11 mouse cellular contexts compared by ENCODE assay signal in the genomic region with DNA sequence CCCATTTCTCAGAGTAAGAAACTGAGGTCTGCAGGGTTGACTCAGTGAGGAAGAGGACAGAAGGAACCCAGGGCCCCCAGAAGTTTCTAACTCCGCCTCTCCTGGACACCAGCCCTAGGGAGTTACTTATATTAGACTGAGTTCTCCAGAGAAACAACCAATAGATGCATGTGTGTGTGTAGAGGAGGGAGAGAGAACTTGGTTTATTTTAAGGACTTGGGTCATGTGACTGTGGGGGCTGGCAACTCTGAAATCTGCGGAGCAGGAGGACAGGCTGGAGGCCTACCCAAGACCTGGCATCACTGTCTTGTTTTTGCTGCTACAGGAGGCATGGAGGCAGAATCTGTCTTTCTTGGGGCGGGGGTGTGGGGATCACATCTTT. TPM values are rescaled to one million over a fixed set of nuclear protein-coding genes. Genes with fewer than 3 reads are reported as not detected.
DNase-seq lines count a peak whose midpoint lies in the region; ATAC-seq and TF ChIP-seq lines count a peak whose summit lies in the region.
"Had no signal": no experiment of that assay in that cellular context is flagged by ENCODE, and none has a peak within 500 bp of the region (broad histone marks: within the 10 kb centered on the region; RNA-seq: fewer than 3 reads in every experiment).

No protein-coding gene starts in this region.

- intact Hi-C loops in heart, postnatal 25 days (cut with DNase I), result no loop called here

- WGBS in kidney, adult 2 months, result 70% methylated on average over 3 of the region's 3 CpGs

- no peak overlapping the region for H3K4me3 ChIP-seq in brown adipose tissue, adult 24 weeks (ENCODE audit: insufficient read depth, low read depth, low read length)
- H3K4me3 ChIP-seq in kidney, adult 2 months (ENCODE audit: insufficient read depth, low read depth, low read length), result no peak overlapping the region
- H3K4me3 ChIP-seq: midbrain, embryonic 12.5 days had no signal

- TF ChIP-seq POLR2A in kidney, adult 2 months (IDR thresholded peaks at IDR 0.05; ENCODE audit: low read depth, low read length), result no peak

- peak; percentile 97 for DNase-seq in heart, adult 11 months
- no peak for DNase-seq in heart, postnatal 25 days (ENCODE audit: low spot score)
- peak; percentile 61 for DNase-seq in kidney, adult 2 months
- peak; percentile 34 for DNase-seq in lung, postnatal 36 days
- DNase-seq in spleen, postnatal 4 days (ENCODE audit: low spot score in 2 of 2), result no peak
- DNase-seq: retina, postnatal 1 day had no signal

- H3K4me1 ChIP-seq in brown adipose tissue, adult 24 weeks (ENCODE audit: control insufficient read depth, insufficient read depth, insufficient read length, low read length), result peaks cover 7% of the 10 kb centered on the region; the same call in 1 of the 2 replicates
- H3K4me1 ChIP-seq in kidney, adult 2 months (ENCODE audit: control insufficient read depth, insufficient read depth, low read length), result no peaks in the 10 kb centered on the region

- peak overlapping the region; percentile 33 for H3K27ac ChIP-seq in brown adipose tissue, adult 24 weeks (replicated peaks; ENCODE audit: low read depth, low read length)
- H3K27ac ChIP-seq in kidney, adult 2 months (ENCODE audit: insufficient read depth, low read depth, low read length), result 0 out of 2 replicates have a peak overlapping the region, but pooled peaks have one; percentile 6
- H3K27ac ChIP-seq: midbrain, embryonic 12.5 days had no signal

- no peaks in the 10 kb centered on the region for H3K36me3 ChIP-seq in kidney, adult 2 months (ENCODE audit: control insufficient read depth, insufficient read depth, low read length)
- H3K36me3 ChIP-seq: midbrain, embryonic 12.5 days had no signal

- TF ChIP-seq CTCF in kidney, adult 2 months (conservative IDR thresholded peaks at IDR 0.05; ENCODE audit: insufficient read depth, insufficient read length, low read depth, low read length), result no peak

- no peaks in the 10 kb centered on the region for H3K27me3 ChIP-seq in kidney, adult 2 months (replicated peaks; ENCODE audit: control insufficient read depth, insufficient read depth, low read length)
- H3K27me3 ChIP-seq: midbrain, embryonic 12.5 days had no signal

- ATAC-seq in megakaryocyte progenitor cell, adult 5-6 weeks (replicated peaks; ENCODE audit: poor library complexity), result no peak; the same call in 1 of the 2 replicates
- ATAC-seq in erythroid progenitor cell, adult 5-6 weeks (replicated peaks; ENCODE audit: low FRiP score, poor library complexity, severe bottlenecking), result no peak
- ATAC-seq: CD4-positive, CD25-positive, alpha-beta regulatory T cell, adult 4 months had no signal

RNA-seq across cellular contexts. Expression of a gene that starts 11.5 kb away (rescaled TPM):
- 1 to 10 TPM; 4.9 to 6.4 TPM for total RNA-seq in heart, postnatal 25 days (2021)
- 1.2 TPM in 1 of 2 replicates, not detected in the other for polyA plus RNA-seq in brown adipose tissue, adult 24 weeks (2012; ENCODE audit: insufficient read depth, insufficient read length, missing spikeins)
- 7.8 and 8.0 TPM in 2 replicates for polyA plus RNA-seq in kidney, adult 2 months (2012; rRNA removed)
- 3.6 and 4.9 TPM in 2 replicates for total RNA-seq in megakaryocyte progenitor cell, adult 5-6 weeks (2015)
- 2.2 and 4.5 TPM in 2 replicates for total RNA-seq in megakaryocyte progenitor cell, adult 5-6 weeks (2017)
- 2.9 TPM in 1 of 2 replicates, not detected in the other for total RNA-seq in erythroid progenitor cell, adult 5-6 weeks (2015; ENCODE audit: low replicate concordance)
- total RNA-seq in erythroid progenitor cell, adult 5-6 weeks (2017; ENCODE audit: low replicate concordance), result 0.53 TPM in 1 of 2 replicates, not detected in the other

RNA-seq across cellular contexts. Expression of a gene that starts 11.6 kb away (rescaled TPM):
- total RNA-seq in heart, postnatal 25 days (2021), result 1 to 10 TPM; 6.9 to 7.0 TPM
- 2.3 and 3.6 TPM in 2 replicates for polyA plus RNA-seq in brown adipose tissue, adult 24 weeks (2012; ENCODE audit: insufficient read depth, insufficient read length, missing spikeins)
- polyA plus RNA-seq in kidney, adult 2 months (2012; rRNA removed), result 24.0 and 33.1 TPM in 2 replicates
- 16.7 and 22.6 TPM in 2 replicates for total RNA-seq in megakaryocyte progenitor cell, adult 5-6 weeks (2015)
- 13.0 and 18.5 TPM in 2 replicates for total RNA-seq in megakaryocyte progenitor cell, adult 5-6 weeks (2017)
- total RNA-seq in erythroid progenitor cell, adult 5-6 weeks (2015; ENCODE audit: low replicate concordance), result 1.8 and 3.8 TPM in 2 replicates
- 3.0 and 4.5 TPM in 2 replicates for total RNA-seq in erythroid progenitor cell, adult 5-6 weeks (2017; ENCODE audit: low replicate concordance)

Comparison
In these comparisons a context has a peak if more than half of its experiments do, and no peak if none do; other contexts are left out.
1. DNase-seq: peak in heart, adult 11 months (single experiment), kidney, adult 2 months (single experiment) and lung, postnatal 36 days (single experiment); none in heart, postnatal 25 days (single experiment) and spleen, postnatal 4 days (0 of 2).